8 mouse cellular contexts compared by ENCODE assay signal in genomic region chr11:6547037-6547680, GRCm38 (mm10). TPM values are rescaled to one million over a fixed set of nuclear protein-coding genes. Genes with fewer than 3 reads are reported as not detected.
DNase-seq lines count a peak whose midpoint lies in the region; ATAC-seq lines count a peak whose summit lies in the region.

No protein-coding gene starts in this region.

- 1% methylated on average over 27 of the region's 41 CpGs for WGBS in intestine, embryonic 14.5 days
- under 1% methylated on average over 30 of the region's 41 CpGs for whole genome bisulfite sequencing in limb, embryonic 13.5 days
- WGBS in midbrain, embryonic 12.5 days: under 1% methylated on average over 33 of the region's 41 CpGs

- peak; percentile 80 for ATAC-seq in granulocyte monocyte progenitor cell, adult 5-6 weeks (replicated peaks; ENCODE audit: poor library complexity, severe bottlenecking)
- ATAC-seq in intestine, embryonic 14.5 days (replicated peaks; ENCODE audit: low FRiP score, low TSS enrichment, low read depth): peak; percentile 70
- ATAC-seq in limb, embryonic 13.5 days (ENCODE audit: low FRiP score, low read depth): peak; percentile 65
- peak; percentile 72 for ATAC-seq in midbrain, embryonic 12.5 days (ENCODE audit: low FRiP score, low read depth)

- peak; percentile 68 to 72 for DNase-seq in adrenal gland, adult 18-20 months (ENCODE audit: low spot score in 2 of 2)
- peak; percentile 77 for DNase-seq in embryo, embryonic 10.5 days (ENCODE audit: low spot score)
- DNase-seq in intestine, embryonic 14.5 days (ENCODE audit: low spot score): no peak
- peak; percentile 38 for DNase-seq in skeletal muscle tissue, adult 2 months (ENCODE audit: low read depth, low spot score)
- DNase-seq in urinary bladder, postnatal 4 days (ENCODE audit: low spot score in 2 of 2): peak; percentile 68 to 69

- peaks cover 10% of the 10 kb centered on the region for H3K4me1 ChIP-seq in intestine, embryonic 14.5 days (replicated peaks; ENCODE audit: control insufficient read depth, insufficient read depth, low read length)
- peaks cover 19% of the 10 kb centered on the region for H3K4me1 ChIP-seq in limb, embryonic 13.5 days
- peaks cover 14% of the 10 kb centered on the region for H3K4me1 ChIP-seq in midbrain, embryonic 12.5 days

- H3K9me3 ChIP-seq in intestine, embryonic 14.5 days (ENCODE audit: control insufficient read depth, low read length): no peaks in the 10 kb centered on the region
- no peaks in the 10 kb centered on the region for H3K9me3 ChIP-seq in limb, embryonic 13.5 days
- no peaks in the 10 kb centered on the region for H3K9me3 ChIP-seq in midbrain, embryonic 12.5 days

- 0 out of 2 replicates have a peak, but pooled peaks cover 1% of the 10 kb centered on the region for H3K36me3 ChIP-seq in intestine, embryonic 14.5 days (ENCODE audit: control insufficient read depth, insufficient read depth, low read length)
- peaks cover 20% of the 10 kb centered on the region for H3K36me3 ChIP-seq in limb, embryonic 13.5 days
- H3K36me3 ChIP-seq in midbrain, embryonic 12.5 days: peaks cover 9% of the 10 kb centered on the region; the same call in 1 of the 2 replicates

- peak overlapping the region; percentile 78 for H3K9ac ChIP-seq in intestine, embryonic 14.5 days (ENCODE audit: low read length)
- H3K9ac ChIP-seq in limb, embryonic 13.5 days: peak overlapping the region; percentile 80
- H3K9ac ChIP-seq in midbrain, embryonic 12.5 days (replicated peaks): peak overlapping the region; percentile 88

- H3K4me2 ChIP-seq in intestine, embryonic 14.5 days (ENCODE audit: low read length): peak overlapping the region; percentile 87
- peak overlapping the region; percentile 67 for H3K4me2 ChIP-seq in limb, embryonic 13.5 days (replicated peaks)
- peak overlapping the region; percentile 65 for H3K4me2 ChIP-seq in midbrain, embryonic 12.5 days (replicated peaks)

- peak overlapping the region; percentile 88 for H3K4me3 ChIP-seq in intestine, embryonic 14.5 days (ENCODE audit: low read depth, low read length)
- peak overlapping the region; percentile 87 for H3K4me3 ChIP-seq in limb, embryonic 13.5 days
- H3K4me3 ChIP-seq in midbrain, embryonic 12.5 days: peak overlapping the region; percentile 95

- H3K27ac ChIP-seq in intestine, embryonic 14.5 days (ENCODE audit: low read depth): peak overlapping the region; percentile 97
- peak overlapping the region; percentile 98 for H3K27ac ChIP-seq in limb, embryonic 13.5 days
- peak overlapping the region; percentile 93 for H3K27ac ChIP-seq in midbrain, embryonic 12.5 days (replicated peaks)

- no peaks in the 10 kb centered on the region for H3K27me3 ChIP-seq in intestine, embryonic 14.5 days (replicated peaks; ENCODE audit: control insufficient read depth, insufficient read depth, low read length)
- H3K27me3 ChIP-seq in limb, embryonic 13.5 days: no peaks in the 10 kb centered on the region
- H3K27me3 ChIP-seq in midbrain, embryonic 12.5 days: no peaks in the 10 kb centered on the region

RNA-seq across cellular contexts. Expression of gene Ccm2, which starts 0.5 kb away (rescaled TPM):
- total RNA-seq in adrenal gland, adult 18-20 months (2021): 10 to 100 TPM; 41.7 to 60.2 TPM
- 39.8 and 56.0 TPM in 2 replicates for total RNA-seq in granulocyte monocyte progenitor cell, adult 5-6 weeks (2014; fragmentation: Nextera tagmentation)
- 39.8 and 55.5 TPM in 2 replicates for total RNA-seq in granulocyte monocyte progenitor cell, adult 5-6 weeks (2017)
- polyA plus RNA-seq in intestine, embryonic 14.5 days (2014; fragmentation: Nextera tagmentation; extraction: Ambion mirVana): 87.0 and 90.6 TPM in 2 replicates
- polyA plus RNA-seq in limb, embryonic 13.5 days (2015; fragmentation: Nextera tagmentation; extraction: Ambion mirVana): 99.0 and 102 TPM in 2 replicates
- 87.5 and 88.6 TPM in 2 replicates for polyA plus RNA-seq in midbrain, embryonic 12.5 days (2016; fragmentation: Nextera tagmentation; extraction: Ambion mirVana)

RNA-seq across cellular contexts. Expression of gene Myo1g, which starts 26.4 kb away (rescaled TPM):
- 1 to 10 TPM; 1.8 to 4.5 TPM for total RNA-seq in adrenal gland, adult 18-20 months (2021)
- 84.4 and 96.4 TPM in 2 replicates for total RNA-seq in granulocyte monocyte progenitor cell, adult 5-6 weeks (2014; fragmentation: Nextera tagmentation)
- 47.8 and 57.4 TPM in 2 replicates for total RNA-seq in granulocyte monocyte progenitor cell, adult 5-6 weeks (2017)
- polyA plus RNA-seq in intestine, embryonic 14.5 days (2014; fragmentation: Nextera tagmentation; extraction: Ambion mirVana): 1.3 TPM in 2 replicates
- polyA plus RNA-seq in limb, embryonic 13.5 days (2015; fragmentation: Nextera tagmentation; extraction: Ambion mirVana): 1.5 and 2.1 TPM in 2 replicates
- polyA plus RNA-seq in midbrain, embryonic 12.5 days (2016; fragmentation: Nextera tagmentation; extraction: Ambion mirVana): 0.31 and 0.47 TPM in 2 replicates

RNA-seq across cellular contexts. Expression of gene Nacad, which starts 58.7 kb away (rescaled TPM):
- total RNA-seq in adrenal gland, adult 18-20 months (2021): 1 to 10 TPM; 1.6 to 1.9 TPM
- total RNA-seq in granulocyte monocyte progenitor cell, adult 5-6 weeks (2014; fragmentation: Nextera tagmentation): not detected in 2 replicates
- not detected in 2 replicates for total RNA-seq in granulocyte monocyte progenitor cell, adult 5-6 weeks (2017)
- polyA plus RNA-seq in intestine, embryonic 14.5 days (2014; fragmentation: Nextera tagmentation; extraction: Ambion mirVana): 5.7 and 9.0 TPM in 2 replicates
- 1.2 and 2.5 TPM in 2 replicates for polyA plus RNA-seq in limb, embryonic 13.5 days (2015; fragmentation: Nextera tagmentation; extraction: Ambion mirVana)
- polyA plus RNA-seq in midbrain, embryonic 12.5 days (2016; fragmentation: Nextera tagmentation; extraction: Ambion mirVana): 83.4 and 88.5 TPM in 2 replicates
